9 mouse cellular contexts compared by ENCODE assay signal in the genomic region with DNA sequence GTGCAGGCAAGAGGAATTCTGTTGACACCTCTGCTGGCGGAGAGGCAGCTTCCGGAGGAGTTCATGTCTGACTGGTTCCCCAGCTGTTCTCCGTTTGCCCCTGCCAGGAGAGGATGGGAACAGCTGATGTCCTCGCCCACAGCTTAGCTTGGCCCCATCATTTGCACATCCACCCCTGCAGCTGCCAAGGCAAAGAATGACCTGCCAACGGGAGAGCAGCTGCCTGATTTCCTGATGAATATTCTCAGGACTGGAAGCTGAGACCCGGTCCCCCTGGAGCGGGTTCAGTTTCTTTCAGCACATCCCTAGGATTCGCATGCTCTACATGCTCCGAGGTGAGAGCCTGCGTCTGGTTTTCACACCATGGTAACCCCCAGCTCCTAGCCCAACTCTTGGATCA. TPM values are rescaled to one million over a fixed set of nuclear protein-coding genes. Genes with fewer than 3 reads are reported as not detected.
DNase-seq lines count a peak whose midpoint lies in the region; ATAC-seq and TF ChIP-seq lines count a peak whose summit lies in the region.
"Had no signal": no experiment of that assay in that cellular context is flagged by ENCODE, and none has a peak within 500 bp of the region (broad histone marks: within the 10 kb centered on the region; RNA-seq: fewer than 3 reads in every experiment).

No protein-coding gene starts in this region.

- no peak for ATAC-seq in midbrain, postnatal 0 days (ENCODE audit: low FRiP score)
- no peak for ATAC-seq in kidney, embryonic 16.5 days (ENCODE audit: low FRiP score, low TSS enrichment)

- no peak overlapping the region for H3K4me2 ChIP-seq in midbrain, postnatal 0 days (ENCODE audit: low read depth, low read length, poor library complexity, severe bottlenecking)
- H3K4me2 ChIP-seq in kidney, embryonic 16.5 days (replicated peaks; ENCODE audit: low read depth, low read length): no peak overlapping the region
- H3K4me2 ChIP-seq: liver, embryonic 15.5 days had no signal

- peak; percentile 5 for DNase-seq in adrenal gland, postnatal 10 days
- DNase-seq in adrenal gland, postnatal 4 days (ENCODE audit: low spot score in 2 of 2): no peak
- peak; percentile 81 for DNase-seq in midbrain, postnatal 0 days (ENCODE audit: low spot score)
- no peak for DNase-seq in midbrain, embryonic 10.5 days (ENCODE audit: low spot score)
- peak; percentile 18 to 64 for DNase-seq in left cerebral cortex, adult 8-10 months (ENCODE audit: low spot score in 2 of 2)
- DNase-seq in telencephalon, adult 2 months (ENCODE audit: low read depth, low spot score): peak; percentile 67
- no peak for DNase-seq in thymus, adult 2 months

- no peak for TF ChIP-seq POLR2A in thymus, adult 2 months (IDR thresholded peaks at IDR 0.05; ENCODE audit: control insufficient read depth, extremely low read depth, insufficient read depth, low read length, poor library complexity)

- H3K27ac ChIP-seq in midbrain, postnatal 0 days (ENCODE audit: low read depth, low read length): no peak overlapping the region
- H3K27ac ChIP-seq in midbrain, embryonic 10.5 days (replicated peaks): no peak overlapping the region
- no peak overlapping the region for H3K27ac ChIP-seq in kidney, embryonic 16.5 days (ENCODE audit: low read length)
- no peak overlapping the region for H3K27ac ChIP-seq in thymus, adult 2 months (ENCODE audit: control insufficient read depth, insufficient read depth, low read length)
- H3K27ac ChIP-seq: liver, embryonic 15.5 days had no signal

- H3K9me3 ChIP-seq in midbrain, postnatal 0 days (ENCODE audit: low read length): no peaks in the 10 kb centered on the region
- H3K9me3 ChIP-seq in midbrain, embryonic 10.5 days (replicated peaks): no peaks in the 10 kb centered on the region
- H3K9me3 ChIP-seq in kidney, embryonic 16.5 days (ENCODE audit: low read length): no peaks in the 10 kb centered on the region
- H3K9me3 ChIP-seq: liver, embryonic 15.5 days had no signal

- no peak overlapping the region for H3K9ac ChIP-seq in midbrain, postnatal 0 days (replicated peaks; ENCODE audit: low read length, poor library complexity, severe bottlenecking)
- no peak overlapping the region for H3K9ac ChIP-seq in kidney, embryonic 16.5 days (replicated peaks; ENCODE audit: low read length)
- H3K9ac ChIP-seq: liver, embryonic 15.5 days had no signal

- no peaks in the 10 kb centered on the region for H3K4me1 ChIP-seq in midbrain, postnatal 0 days (ENCODE audit: insufficient read depth, low read length)
- no peaks in the 10 kb centered on the region for H3K4me1 ChIP-seq in midbrain, embryonic 10.5 days
- H3K4me1 ChIP-seq in kidney, embryonic 16.5 days (ENCODE audit: insufficient read depth, low read length): no peaks in the 10 kb centered on the region
- no peaks in the 10 kb centered on the region for H3K4me1 ChIP-seq in thymus, adult 2 months (replicated peaks; ENCODE audit: control insufficient read depth, insufficient read depth, low read length)
- H3K4me1 ChIP-seq: liver, embryonic 15.5 days had no signal

- H3K27me3 ChIP-seq in midbrain, postnatal 0 days (ENCODE audit: insufficient read depth, low read length): no peaks in the 10 kb centered on the region
- H3K27me3 ChIP-seq in midbrain, embryonic 10.5 days (ENCODE audit: low read depth, poor library complexity, severe bottlenecking): no peaks in the 10 kb centered on the region
- H3K27me3 ChIP-seq in kidney, embryonic 16.5 days (ENCODE audit: insufficient read depth, low read length): no peaks in the 10 kb centered on the region
- no peaks in the 10 kb centered on the region for H3K27me3 ChIP-seq in thymus, adult 2 months (ENCODE audit: control insufficient read depth, insufficient read depth, low read length)
- H3K27me3 ChIP-seq: liver, embryonic 15.5 days had no signal

- H3K36me3 ChIP-seq in midbrain, postnatal 0 days (ENCODE audit: insufficient read depth, low read length): no peaks in the 10 kb centered on the region
- H3K36me3 ChIP-seq in midbrain, embryonic 10.5 days: no peaks in the 10 kb centered on the region
- H3K36me3 ChIP-seq in kidney, embryonic 16.5 days (ENCODE audit: insufficient read depth, low read length): no peaks in the 10 kb centered on the region
- H3K36me3 ChIP-seq in thymus, adult 2 months (ENCODE audit: control insufficient read depth, insufficient read depth, low read length): no peaks in the 10 kb centered on the region
- H3K36me3 ChIP-seq: liver, embryonic 15.5 days had no signal

- WGBS in midbrain, postnatal 0 days: 65% methylated on average over 10 of the region's 10 CpGs
- WGBS in midbrain, embryonic 10.5 days: 70% methylated on average over 10 of the region's 10 CpGs
- WGBS in kidney, embryonic 16.5 days: 64% methylated on average over 10 of the region's 10 CpGs
- WGBS in thymus, adult 2 months: 90% methylated on average over 10 of the region's 10 CpGs

- TF ChIP-seq CTCF in midbrain, postnatal 0 days (IDR thresholded peaks at IDR 0.05): no peak
- no peak for TF ChIP-seq CTCF in thymus, adult 2 months (IDR thresholded peaks at IDR 0.05; ENCODE audit: borderline replicate concordance, control insufficient read depth, extremely low read depth, insufficient read depth, low read length, poor library complexity)

- no peak overlapping the region for H3K4me3 ChIP-seq in midbrain, postnatal 0 days (ENCODE audit: low read depth, low read length)
- H3K4me3 ChIP-seq in midbrain, embryonic 10.5 days: no peak overlapping the region
- H3K4me3 ChIP-seq in kidney, embryonic 16.5 days (ENCODE audit: low read length): no peak overlapping the region
- H3K4me3 ChIP-seq in thymus, adult 2 months (ENCODE audit: control insufficient read depth, insufficient read depth, low read length): no peak overlapping the region
- H3K4me3 ChIP-seq: liver, embryonic 15.5 days had no signal

RNA-seq across cellular contexts. Expression of gene Adam12, which starts 24.0 kb away (rescaled TPM):
- 10 to 100 TPM; 26.6 to 31.0 TPM for total RNA-seq in adrenal gland, postnatal 10 days (2021)
- 10 to 100 TPM; 24.4 to 26.3 TPM for total RNA-seq in adrenal gland, postnatal 4 days (2021)
- total RNA-seq in midbrain, postnatal 0 days (2014; rRNA removed): 12.8 and 18.5 TPM in 2 replicates
- 2.0 and 3.5 TPM in 2 replicates for polyA plus RNA-seq in midbrain, postnatal 0 days (2015; fragmentation: Nextera tagmentation; extraction: Ambion mirVana)
- polyA plus RNA-seq in midbrain, embryonic 10.5 days (2016; fragmentation: Nextera tagmentation; extraction: Ambion mirVana): 0.86 TPM in 2 replicates
- total RNA-seq in left cerebral cortex, adult 8-10 months (2022): 1 to 10 TPM; 3.1 to 5.6 (median 3.8) TPM
- polyA plus RNA-seq in kidney, embryonic 16.5 days (2015; fragmentation: Nextera tagmentation; extraction: Ambion mirVana): 4.5 and 5.2 TPM in 2 replicates
- polyA plus RNA-seq in thymus, adult 2 months (2012; rRNA removed): 28.4 and 29.0 TPM in 2 replicates

Comparison
In these comparisons a context has a peak if more than half of its experiments do, and no peak if none do; other contexts are left out.
1. DNase-seq: peak in adrenal gland, postnatal 10 days (single experiment), midbrain, postnatal 0 days (single experiment), left cerebral cortex, adult 8-10 months (2 of 2) and telencephalon, adult 2 months (single experiment); none in adrenal gland, postnatal 4 days (0 of 2), midbrain, embryonic 10.5 days (single experiment) and thymus, adult 2 months (single experiment).